Mouse (Mus musculus) liver, adult 2 months (tissue): ENCODE results near the gene Mark1.

Experiments used
- CTCF ChIP-seq: fragments of 200-500 bp; IDR thresholded peaks from 2 replicates; pipeline ENCODE4 v1.5.1; 2011; ENCODE audit warnings: low read depth, low read length, control low read depth
- POLR2A ChIP-seq: fragments of 200-500 bp; IDR thresholded peaks from 2 replicates; pipeline ENCODE4 v1.6.1; 2011; ENCODE audit warnings: low read length, control low read depth; ENCODE audit not compliant: insufficient read depth; ENCODE audit errors: extremely low read depth

- TF ChIP-seq CTCF: no peak
- no peak for TF ChIP-seq POLR2A
These were observed 125.5 kb downstream of the Mark1 start for GRCm38 (mm10) chr1:184873910-184874309.
